11 mouse cellular contexts compared by ENCODE assay signal in genomic region chr16:94065728-94066674, GRCm38 (mm10). TPM values are rescaled to one million over a fixed set of nuclear protein-coding genes. Genes with fewer than 3 reads are reported as not detected.
DNase-seq lines count a peak whose midpoint lies in the region; ATAC-seq and TF ChIP-seq lines count a peak whose summit lies in the region.
"Had no signal": no experiment of that assay in that cellular context is flagged by ENCODE, and none has a peak within 500 bp of the region (broad histone marks: within the 10 kb centered on the region; RNA-seq: fewer than 3 reads in every experiment).

No protein-coding gene starts in this region.

- no peak for TF ChIP-seq CTCF in heart, postnatal 0 days (IDR thresholded peaks at IDR 0.05; ENCODE audit: low read depth)
- TF ChIP-seq CTCF in E14TG2a.4 (conservative IDR thresholded peaks at IDR 0.05; ENCODE audit: low read length): no peak

- peak overlapping the region; percentile 32; the same call in 1 of the 2 replicates for H3K4me2 ChIP-seq in heart, postnatal 0 days (ENCODE audit: low read depth, low read length)
- no peak overlapping the region for H3K4me2 ChIP-seq in embryonic facial prominence, embryonic 11.5 days (ENCODE audit: low read depth, low read length)
- H3K4me2 ChIP-seq in liver, embryonic 15.5 days: peak overlapping the region; percentile 37

- H3K4me3 ChIP-seq in heart, postnatal 0 days (ENCODE audit: low read depth, low read length): 0 out of 2 replicates have a peak overlapping the region, but pooled peaks have one; percentile 10
- peak overlapping the region; percentile 70 for H3K4me3 ChIP-seq in E14TG2a.4 (replicated peaks; ENCODE audit: low read length)
- no peak overlapping the region for H3K4me3 ChIP-seq in embryonic facial prominence, embryonic 11.5 days (ENCODE audit: low read depth, low read length)
- H3K4me3 ChIP-seq in liver, embryonic 15.5 days (replicated peaks): no peak overlapping the region

- no peaks in the 10 kb centered on the region for H3K4me1 ChIP-seq in heart, postnatal 0 days (ENCODE audit: control insufficient read depth, insufficient read depth)
- peaks cover 59% of the 10 kb centered on the region for H3K4me1 ChIP-seq in E14TG2a.4 (replicated peaks; ENCODE audit: low read depth, low read length)
- H3K4me1 ChIP-seq in embryonic facial prominence, embryonic 11.5 days (ENCODE audit: control insufficient read depth, insufficient read depth, low read length): no peaks in the 10 kb centered on the region
- H3K4me1 ChIP-seq in liver, embryonic 15.5 days (replicated peaks): no peaks in the 10 kb centered on the region

- no peaks in the 10 kb centered on the region; the same call in 1 of the 2 replicates for H3K9me3 ChIP-seq in heart, postnatal 0 days (replicated peaks; ENCODE audit: control insufficient read depth, low read length)
- H3K9me3 ChIP-seq in E14TG2a.4 (ENCODE audit: low read length): peaks cover 5% of the 10 kb centered on the region; the same call in 1 of the 2 replicates
- no peaks in the 10 kb centered on the region for H3K9me3 ChIP-seq in embryonic facial prominence, embryonic 11.5 days (replicated peaks; ENCODE audit: control insufficient read depth, low read length)
- H3K9me3 ChIP-seq in liver, embryonic 15.5 days (replicated peaks): no peaks in the 10 kb centered on the region

- peak; percentile 55; the same call in 1 of the 2 replicates for ATAC-seq in heart, postnatal 0 days (ENCODE audit: insufficient read depth, low read depth)
- 0 out of 2 replicates have a peak, but pooled peaks have one; percentile 29 for ATAC-seq in embryonic facial prominence, embryonic 11.5 days (replicated peaks; ENCODE audit: insufficient number of reproducible peaks, low FRiP score, low TSS enrichment, low read depth)
- ATAC-seq in liver, embryonic 15.5 days (ENCODE audit: insufficient read depth): no peak

- TF ChIP-seq EP300 in heart, postnatal 0 days (IDR thresholded peaks at IDR 0.05; ENCODE audit: low read depth): no peak

- H3K27ac ChIP-seq in heart, postnatal 0 days (ENCODE audit: low read depth): no peak overlapping the region
- H3K27ac ChIP-seq in embryonic facial prominence, embryonic 11.5 days (replicated peaks; ENCODE audit: low read depth, low read length): no peak overlapping the region
- H3K27ac ChIP-seq in liver, embryonic 15.5 days (replicated peaks): no peak overlapping the region

- no peak for DNase-seq in heart, postnatal 0 days (ENCODE audit: low spot score)
- DNase-seq in heart, postnatal 10 days: no peak
- DNase-seq in embryonic facial prominence, embryonic 11.5 days (ENCODE audit: low spot score): no peak
- DNase-seq in urinary bladder, postnatal 4 days (ENCODE audit: low spot score in 2 of 2): no peak
- no peak for DNase-seq in frontal cortex, postnatal 10 days (ENCODE audit: low spot score in 2 of 2)
- no peak for DNase-seq in cerebellum, postnatal 10 days
- DNase-seq: cerebellum, adult 8-10 months; kidney, adult 18-20 months; thymus, adult 18-20 months had no signal

- intact Hi-C loops in heart, postnatal 10 days (cut with DNase I): no loop called here

- H3K27me3 ChIP-seq in heart, postnatal 0 days (ENCODE audit: control insufficient read depth, insufficient read depth, low read length): no peaks in the 10 kb centered on the region
- H3K27me3 ChIP-seq in E14TG2a.4 (ENCODE audit: insufficient read depth, low read length): no peaks in the 10 kb centered on the region
- no peaks in the 10 kb centered on the region for H3K27me3 ChIP-seq in embryonic facial prominence, embryonic 11.5 days (ENCODE audit: control insufficient read depth, insufficient read depth, low read length)
- no peaks in the 10 kb centered on the region for H3K27me3 ChIP-seq in liver, embryonic 15.5 days

- no peak overlapping the region for H3K9ac ChIP-seq in heart, postnatal 0 days (replicated peaks; ENCODE audit: low read depth, low read length)
- no peak overlapping the region for H3K9ac ChIP-seq in embryonic facial prominence, embryonic 11.5 days (replicated peaks; ENCODE audit: low read length)
- no peak overlapping the region for H3K9ac ChIP-seq in liver, embryonic 15.5 days

- 59% methylated on average over 24 of the region's 24 CpGs for WGBS in heart, postnatal 0 days
- WGBS in embryonic facial prominence, embryonic 11.5 days: 68% methylated on average over 24 of the region's 24 CpGs
- 61% methylated on average over 24 of the region's 24 CpGs for WGBS in liver, embryonic 15.5 days (ENCODE audit: insufficient replicate concordance)

- no peaks in the 10 kb centered on the region for H3K36me3 ChIP-seq in heart, postnatal 0 days (replicated peaks; ENCODE audit: control insufficient read depth, insufficient read depth, low read length)
- H3K36me3 ChIP-seq in E14TG2a.4 (ENCODE audit: insufficient read depth, low read length): no peaks in the 10 kb centered on the region
- H3K36me3 ChIP-seq in embryonic facial prominence, embryonic 11.5 days (replicated peaks; ENCODE audit: control insufficient read depth, insufficient read depth, low read depth, low read length): no peaks in the 10 kb centered on the region
- H3K36me3 ChIP-seq in liver, embryonic 15.5 days (replicated peaks): no peaks in the 10 kb centered on the region

RNA-seq across cellular contexts. Expression of gene Sim2, which starts 18.7 kb away (rescaled TPM):
- total RNA-seq in heart, postnatal 0 days (2014; rRNA removed; ENCODE audit: low replicate concordance): not detected in 2 replicates
- 0.03 TPM in 1 of 2 replicates, not detected in the other for polyA plus RNA-seq in heart, postnatal 0 days (2015; fragmentation: Nextera tagmentation; extraction: Ambion mirVana)
- not detected for total RNA-seq in heart, postnatal 10 days (2021)
- 3.0 and 3.9 TPM in 2 replicates for polyA plus RNA-seq in embryonic facial prominence, embryonic 11.5 days (2014; fragmentation: Nextera tagmentation; extraction: Ambion mirVana)
- polyA plus RNA-seq in liver, embryonic 15.5 days (2015; fragmentation: Nextera tagmentation; extraction: Ambion mirVana): not detected in 2 replicates

RNA-seq across cellular contexts. Expression of gene Cldn14, which starts 57.4 kb away (rescaled TPM):
- not detected in 2 replicates for total RNA-seq in heart, postnatal 0 days (2014; rRNA removed; ENCODE audit: low replicate concordance)
- not detected in 2 replicates for polyA plus RNA-seq in heart, postnatal 0 days (2015; fragmentation: Nextera tagmentation; extraction: Ambion mirVana)
- total RNA-seq in heart, postnatal 10 days (2021): not detected
- polyA plus RNA-seq in embryonic facial prominence, embryonic 11.5 days (2014; fragmentation: Nextera tagmentation; extraction: Ambion mirVana): 0.33 TPM in 1 of 2 replicates, not detected in the other
- polyA plus RNA-seq in liver, embryonic 15.5 days (2015; fragmentation: Nextera tagmentation; extraction: Ambion mirVana): 2.2 and 3.9 TPM in 2 replicates

Comparison
In these comparisons a context has a peak if more than half of its experiments do, and no peak if none do; other contexts are left out.
1. H3K4me3 ChIP-seq: peak in heart, postnatal 0 days (single experiment) and E14TG2a.4 (single experiment); none in embryonic facial prominence, embryonic 11.5 days (single experiment) and liver, embryonic 15.5 days (single experiment).